Mouse (Mus musculus) lung, postnatal 0 days (tissue): Measurements from ENCODE around the gene Supt3. TPM values are rescaled to one million over a fixed set of nuclear protein-coding genes. Genes with fewer than 3 reads are reported as not detected.
A peak's percentile ranks its signal among the peaks of the same experiment; 100 is the strongest.

Experiments
- ATAC-seq: fragments of 200-750 bp; cut with Nextera tagmentation; 2 replicates; pipeline ENCODE4 v1.8.0; 2017; ENCODE audit warnings: moderate library complexity
- DNase-seq: peaks from one replicate; pipeline ENCODE4 v3.0.0-alpha.2; 2016; ENCODE audit warnings: low spot score
- H3K27ac ChIP-seq: fragments of 300-500 bp; sonication (generic); 2 replicates; pipeline ENCODE4 v1.5.1; 2014; ENCODE audit warnings: antibody characterized with exemption, mild to moderate bottlenecking, low read length, mixed read lengths
- H3K27me3 ChIP-seq: fragments of 300-500 bp; sonication (generic); replicated peaks from 2 replicates; pipeline ENCODE4 v1.6.1; 2014; ENCODE audit warnings: low read length, mixed read lengths; ENCODE audit not compliant: insufficient read depth
- H3K36me3 ChIP-seq: fragments of 300-500 bp; sonication (generic); 2 replicates; pipeline ENCODE4 v1.6.1; 2014; ENCODE audit warnings: low read length, mixed read lengths; ENCODE audit not compliant: insufficient read depth
- H3K4me1 ChIP-seq: fragments of 300-500 bp; sonication (generic); 2 replicates; pipeline ENCODE4 v1.6.1; 2014; ENCODE audit warnings: antibody characterized with exemption, low read depth, low read length, mixed read lengths; ENCODE audit not compliant: insufficient read depth
- H3K4me2 ChIP-seq: fragments of 300-500 bp; sonication (generic); replicated peaks from 2 replicates; pipeline ENCODE4 v1.6.1; 2014; ENCODE audit warnings: low read depth, mild to moderate bottlenecking, low read length, moderate library complexity, mixed read lengths
- H3K4me3 ChIP-seq: fragments of 300-500 bp; sonication (generic); 2 replicates; pipeline ENCODE4 v1.5.1; 2014; ENCODE audit warnings: low read depth, low read length
- H3K9ac ChIP-seq: fragments of 300-500 bp; sonication (generic); replicated peaks from 2 replicates; pipeline ENCODE4 v1.6.1; 2014; ENCODE audit warnings: low read depth, mild to moderate bottlenecking
- H3K9me3 ChIP-seq: fragments of 300-500 bp; sonication (generic); 2 replicates; pipeline ENCODE4 v1.6.1; 2016; ENCODE audit warnings: low read length, mixed read lengths
- CTCF ChIP-seq: IDR thresholded peaks from 2 replicates; pipeline ENCODE4 v1.5.1; 2016; ENCODE audit warnings: antibody characterized with exemption, mild to moderate bottlenecking
- EP300 ChIP-seq: IDR thresholded peaks from 2 replicates; pipeline ENCODE4 v1.6.1; 2016; ENCODE audit warnings: antibody characterized with exemption, mild to moderate bottlenecking, control low read depth
- WGBS: fragments of 180-500 bp; shearing (Covaris S2); extraction: QIAGEN DNeasy Blood & Tissue Kit; methylation state at CpG from one replicate; pipeline ENCODE4 v1.1.7; 2014; 5-methylcytosine and 5-hydroxymethylcytosine counted together
- polyA plus RNA-seq: library from polyadenylated mRNA; unstranded; fragments of >200 nt; fragmentation: Nextera tagmentation; extraction: Ambion mirVana; gene quantifications from 2 replicates; pipeline ENCODE4 v1.2.1, GENCODE M21; 2015

Gene Supt3
- polyA plus RNA-seq, 1 experiment from 2014 or later = 7.8 TPM

DNA sequence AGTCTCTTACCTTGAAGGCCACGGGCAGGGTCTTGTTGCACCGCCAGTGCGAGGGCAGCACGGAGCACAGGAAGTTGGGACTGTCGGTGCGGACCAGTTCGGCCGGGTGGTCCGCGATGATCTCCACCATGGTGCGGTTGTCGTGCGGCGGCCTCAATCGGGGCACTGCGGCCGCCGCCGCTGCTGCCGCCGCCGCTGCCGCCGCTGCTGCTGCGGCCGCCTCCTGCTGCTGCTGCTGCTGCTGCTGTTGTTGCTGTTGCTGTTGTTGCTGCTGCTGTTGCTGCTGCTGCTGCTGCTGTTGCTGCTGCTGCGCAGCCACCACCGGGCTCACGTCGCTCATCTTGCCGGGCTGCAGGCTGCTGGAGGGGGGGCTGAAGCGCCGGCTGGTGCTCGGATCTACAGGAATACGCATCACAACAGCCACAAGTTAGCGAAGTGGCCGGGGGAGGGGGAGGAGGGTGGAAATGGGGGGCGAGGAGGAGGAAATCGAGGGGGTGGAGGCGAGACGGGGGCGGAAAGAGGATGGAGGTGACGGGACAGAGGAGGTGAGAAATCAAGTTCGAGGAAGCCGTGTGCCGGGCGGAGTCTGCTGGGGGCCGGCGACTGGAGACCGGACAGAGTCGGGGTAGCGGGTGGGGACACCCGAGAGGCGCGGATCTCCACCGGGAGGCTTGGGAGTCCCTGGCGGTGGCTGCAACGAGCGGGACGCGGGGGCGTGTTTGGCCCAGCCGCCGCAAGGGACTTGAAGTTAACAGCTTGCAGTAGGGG lies 41.5 kb upstream of the Supt3 start:
- Histone ChIP-seq H3K4me1 (peaks cover 8% of the 10 kb centered on the region), H3K4me3 (peak overlapping the region; percentile 68), H3K4me2 (peak overlapping the region; percentile 96), H3K27me3 (peaks cover 41% of the 10 kb centered on the region), H3K36me3 (no peaks in the 10 kb centered on the region), H3K9me3 (no peaks in the 10 kb centered on the region), H3K9ac (no peak overlapping the region), H3K27ac (no peak overlapping the region)
- DNase-seq = peak; percentile 18
- TF ChIP-seq CTCF (no peak), EP300 (no peak)
- 2% methylated on average over 47 of the region's 64 CpGs for WGBS
- ATAC-seq = peak; percentile 47; the same call in 1 of the 2 replicates

DNA sequence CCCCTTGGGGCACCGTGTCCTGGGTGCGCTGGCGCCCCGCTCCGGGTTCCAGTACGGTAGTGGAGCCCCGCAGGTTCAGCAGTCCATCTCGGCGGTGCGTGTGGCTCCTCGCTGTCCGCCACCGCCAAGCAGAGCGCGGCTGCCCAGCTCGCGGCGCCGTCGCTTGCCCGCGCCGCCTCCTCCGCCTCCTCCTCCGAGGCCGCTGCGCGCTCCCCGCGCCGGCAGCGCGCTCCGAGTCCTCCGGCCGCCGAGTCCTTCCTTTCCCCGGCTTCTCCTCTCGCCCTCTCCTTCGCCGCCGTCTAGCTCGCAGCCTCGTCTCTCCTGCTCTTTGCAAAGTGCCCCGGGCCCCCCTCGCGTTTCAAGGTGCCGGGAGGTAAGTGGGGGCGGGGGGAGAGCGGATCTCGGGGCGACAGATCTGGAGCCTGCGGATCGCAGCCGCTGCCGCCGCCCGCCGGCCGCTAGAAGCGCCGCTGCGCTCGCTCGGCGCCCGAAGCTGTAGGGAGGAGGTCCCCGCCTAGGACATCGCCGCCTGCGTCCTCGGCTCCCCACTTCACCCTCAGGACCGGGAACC lies 40.9 kb upstream of the Supt3 start:
- peak; percentile 85 for ATAC-seq
- peaks cover 46% of the 10 kb centered on the region for H3K27me3 ChIP-seq
- TF ChIP-seq CTCF (peak; percentile 74), EP300 (no peak)
- H3K9ac ChIP-seq = 0 out of 2 replicates have a peak overlapping the region, but pooled peaks have one; percentile 29
- no peaks in the 10 kb centered on the region for H3K9me3 ChIP-seq
- H3K4me3 ChIP-seq = peak overlapping the region; percentile 68
- no peak overlapping the region for H3K27ac ChIP-seq
- 1% methylated on average over 42 of the region's 73 CpGs for WGBS
- peak; percentile 84 for DNase-seq
- H3K4me1 ChIP-seq = peaks cover 8% of the 10 kb centered on the region
- H3K4me2 ChIP-seq = peak overlapping the region; percentile 96
- H3K36me3 ChIP-seq = no peaks in the 10 kb centered on the region

DNA sequence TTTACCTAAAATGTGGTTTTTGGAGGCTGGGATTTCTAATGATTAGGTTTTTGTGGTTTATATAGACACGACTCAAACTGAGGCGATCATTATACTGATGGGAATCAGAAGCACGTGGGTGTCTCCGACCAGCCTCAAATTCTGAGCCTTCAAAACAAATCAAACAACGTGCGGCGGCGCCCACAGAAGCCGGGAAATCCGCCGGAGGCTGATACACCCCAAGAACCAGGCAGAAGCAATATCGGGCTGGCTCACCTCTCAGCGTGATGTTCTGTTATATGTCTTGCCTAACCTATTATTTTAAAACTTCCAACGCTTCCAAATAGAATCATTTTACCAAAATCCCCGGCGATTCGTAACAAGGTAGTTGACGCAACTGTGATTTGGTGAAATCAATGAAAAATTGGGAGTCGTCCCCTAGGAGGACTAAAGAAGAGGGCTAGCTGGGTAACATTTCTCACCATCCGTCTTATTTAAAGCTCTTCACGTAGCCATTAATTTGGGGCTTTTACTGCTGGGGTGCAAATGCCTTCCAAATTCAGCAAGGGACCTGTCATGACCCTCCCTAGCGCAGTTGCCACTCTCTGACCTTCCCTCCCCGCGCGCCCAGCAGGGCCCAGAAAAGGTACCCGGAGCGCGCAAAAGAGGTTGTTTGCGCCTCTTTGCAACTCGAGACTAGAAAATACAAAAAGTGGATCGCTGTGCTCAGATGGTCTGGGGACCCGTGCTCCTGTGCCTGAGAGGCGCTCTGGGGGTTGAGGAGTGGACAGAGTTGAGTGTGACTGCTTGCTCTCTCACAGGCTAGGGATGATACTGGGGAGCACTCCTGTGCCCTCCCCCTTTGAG lies 39.5 kb upstream of the Supt3 start:
- TF ChIP-seq CTCF = no peak
- no peak for DNase-seq
- Histone ChIP-seq H3K4me2 (peak overlapping the region; percentile 29), H3K27ac (no peak overlapping the region), H3K4me3 (no peak overlapping the region), H3K4me1 (peaks cover 8% of the 10 kb centered on the region), H3K9ac (no peak overlapping the region), H3K9me3 (no peaks in the 10 kb centered on the region), H3K27me3 (peaks cover 45% of the 10 kb centered on the region), H3K36me3 (no peaks in the 10 kb centered on the region)
- ATAC-seq = no peak
- 1% methylated on average over 33 of the region's 33 CpGs for WGBS

DNA sequence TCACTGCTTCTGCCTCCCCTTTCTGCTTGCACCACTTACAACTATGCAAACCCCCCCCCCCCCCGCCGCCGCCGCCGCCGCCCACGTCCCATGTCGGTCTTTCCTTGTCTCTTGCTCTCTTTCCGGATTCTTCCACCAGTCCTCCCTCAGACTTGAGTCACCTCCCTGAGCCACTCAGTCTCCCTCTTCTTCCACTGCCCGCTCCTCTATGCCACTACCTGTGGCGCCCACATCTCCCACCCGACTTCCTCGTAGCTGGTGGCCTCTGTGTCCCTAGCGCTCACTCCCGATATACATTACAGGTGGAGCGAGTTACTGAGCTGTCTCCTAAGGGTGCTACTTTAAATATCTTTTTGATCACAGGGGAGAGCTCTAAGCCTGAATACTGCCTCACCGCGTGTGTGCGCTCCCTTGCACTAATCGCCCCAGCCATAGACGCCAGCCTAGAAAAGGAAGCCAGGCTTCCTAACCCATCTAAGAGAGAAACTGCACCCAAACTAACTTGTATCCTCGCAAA lies 38.8 kb upstream of the Supt3 start:
- 0 out of 2 replicates have a peak, but pooled peaks have one; percentile 4 for ATAC-seq

DNA sequence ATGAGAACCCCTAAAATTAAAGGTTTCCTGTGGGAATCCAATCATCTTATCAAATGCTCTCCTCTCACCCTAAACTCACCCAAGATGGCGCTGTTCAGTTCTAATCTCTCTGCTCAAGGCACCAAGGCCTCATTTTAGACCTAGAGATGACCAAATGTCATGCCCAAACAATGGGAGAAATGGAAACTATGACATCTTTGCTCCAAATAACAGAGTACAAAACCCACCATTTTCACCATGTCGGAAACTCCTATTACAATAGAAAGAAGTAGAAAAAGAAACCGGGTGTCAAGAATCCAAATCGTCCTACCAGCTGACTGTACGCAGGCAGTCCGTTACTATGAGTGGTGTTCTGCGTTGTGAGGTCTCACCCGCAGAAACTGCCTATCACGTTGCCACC lies 34.7 kb upstream of the Supt3 start:
- ATAC-seq = no peak
- H3K4me1 ChIP-seq = 0 out of 2 replicates have a peak, but pooled peaks cover 5% of the 10 kb centered on the region
- 84% methylated on average over 9 of the region's 9 CpGs for WGBS

More for the DNA sequence above, 38.8 kb upstream of the Supt3 start:
- WGBS = 8% methylated on average over 14 of the region's 22 CpGs
- H3K4me3 ChIP-seq = no peak overlapping the region
- peaks cover 8% of the 10 kb centered on the region for H3K4me1 ChIP-seq
- no peak overlapping the region for H3K27ac ChIP-seq
- TF ChIP-seq CTCF (0 out of 2 replicates have a peak, but pooled peaks have one; percentile 18), EP300 (no peak)
- H3K9ac ChIP-seq = no peak overlapping the region
- peaks cover 44% of the 10 kb centered on the region for H3K27me3 ChIP-seq
- H3K36me3 ChIP-seq = no peaks in the 10 kb centered on the region
- no peaks in the 10 kb centered on the region for H3K9me3 ChIP-seq
- peak; percentile 21 for DNase-seq
- peak overlapping the region; percentile 29; the same call in 1 of the 2 replicates for H3K4me2 ChIP-seq

More for the DNA sequence above, 34.7 kb upstream of the Supt3 start:
- no peak for TF ChIP-seq EP300
- TF ChIP-seq CTCF = peak; percentile 26
- no peaks in the 10 kb centered on the region for H3K36me3 ChIP-seq
- no peak for DNase-seq
- no peak overlapping the region for H3K4me3 ChIP-seq
- H3K9me3 ChIP-seq = no peaks in the 10 kb centered on the region
- no peak overlapping the region for H3K9ac ChIP-seq
- peaks cover 21% of the 10 kb centered on the region for H3K27me3 ChIP-seq
- no peak overlapping the region for H3K27ac ChIP-seq
- H3K4me2 ChIP-seq = no peak overlapping the region
